Mouse (Mus musculus) cerebral cortex, adult 2 months (tissue): ENCODE data around the gene Asb12.

Experiments used
- WGBS: fragments of 180-500 bp; shearing (Covaris S2); methylation state at CpG from one replicate; pipeline ENCODE4 v1.1.7; 2018; 5-methylcytosine and 5-hydroxymethylcytosine counted together

Gene Asb12

DNA sequence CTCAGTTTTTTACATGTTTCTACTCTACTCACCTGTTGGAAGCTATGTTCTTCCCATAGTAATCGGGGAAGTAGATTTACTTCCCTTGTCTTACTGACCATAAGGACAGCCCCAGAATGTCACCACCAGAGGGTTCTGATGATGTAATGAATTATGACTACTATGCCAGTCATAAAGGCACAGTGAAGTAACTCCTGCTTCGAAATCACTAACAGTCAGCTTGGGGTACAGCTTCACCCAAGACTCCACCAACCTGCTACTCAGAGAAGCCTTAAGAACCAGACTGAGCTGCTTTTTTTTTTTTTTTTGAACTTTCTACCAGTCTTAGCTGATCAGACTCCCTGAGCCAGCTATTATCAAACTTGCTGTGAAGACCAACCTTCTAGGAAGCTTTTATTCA, at the start of gene Asb12, which contains the start of gene Pfn5:
Asb12 (minus strand) TSS at position 101 of the 400 bp plus-strand sequence.
Pfn5 (plus strand) TSS at position 218 of the 400 bp plus-strand sequence.
- WGBS, result 95% methylated on average over 2 of the region's 2 CpGs

DNA sequence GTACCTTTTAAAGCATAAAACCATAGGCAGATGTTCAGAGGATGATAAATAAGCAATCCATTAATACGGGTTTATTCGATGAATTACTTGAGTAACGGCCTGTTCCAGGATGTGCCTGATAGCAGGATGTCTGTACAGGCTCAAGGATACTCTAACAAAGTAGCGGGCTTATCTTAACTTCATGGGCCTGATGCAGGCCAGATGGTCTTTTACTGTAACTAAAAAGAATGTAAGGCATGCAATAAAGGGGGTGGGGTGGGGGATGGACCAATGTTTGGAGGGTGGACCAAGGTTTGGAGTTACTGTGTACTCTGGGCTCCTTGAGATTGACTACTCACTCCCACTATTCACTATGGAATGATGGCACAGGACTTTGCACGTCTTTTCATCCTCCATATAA, 42.8 kb upstream of the Asb12 start:
- 91% methylated on average over 5 of the region's 5 CpGs for WGBS

DNA sequence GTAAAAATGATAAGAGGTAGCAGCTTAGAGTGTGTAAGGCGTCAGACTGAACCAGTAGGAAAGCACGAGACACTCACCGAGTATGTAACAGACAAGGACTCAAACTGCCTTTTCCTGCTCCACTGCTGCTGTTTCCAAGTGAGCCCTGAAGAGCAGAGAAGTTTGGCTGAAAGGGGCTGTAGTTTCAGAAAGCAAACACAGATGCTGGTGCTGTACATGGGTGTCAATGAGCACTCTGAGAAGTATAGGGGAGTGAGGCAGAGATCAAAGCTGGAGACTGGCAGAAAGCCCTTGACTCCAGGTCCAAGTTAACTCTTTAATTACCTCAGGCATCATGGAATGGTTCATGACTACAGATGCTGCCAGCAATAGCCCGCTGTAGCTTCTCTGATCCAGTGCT, 3.5 kb downstream of the Asb12 start:
- 81% methylated on average over 4 of the region's 4 CpGs for WGBS

DNA sequence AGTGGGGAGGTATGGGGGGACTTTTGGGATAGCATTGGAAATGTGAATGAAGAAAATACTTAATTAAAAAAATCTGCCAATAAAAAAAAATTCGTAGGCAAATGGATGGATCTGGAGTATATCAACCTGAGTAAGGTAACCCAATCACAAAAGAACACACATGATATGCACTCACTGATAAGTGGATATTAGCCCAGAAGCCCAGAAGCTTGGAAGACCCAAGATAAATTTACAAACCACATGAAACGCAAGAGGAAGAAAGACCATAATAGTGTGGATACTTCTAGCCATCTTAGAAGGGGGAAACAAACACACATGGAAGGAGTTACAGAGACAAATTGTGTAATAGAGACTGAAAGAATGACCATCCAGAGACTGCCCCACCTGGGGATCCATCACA, 22.3 kb downstream of the Asb12 start:
- 100% methylated on average over 2 of the region's 2 CpGs for WGBS

DNA sequence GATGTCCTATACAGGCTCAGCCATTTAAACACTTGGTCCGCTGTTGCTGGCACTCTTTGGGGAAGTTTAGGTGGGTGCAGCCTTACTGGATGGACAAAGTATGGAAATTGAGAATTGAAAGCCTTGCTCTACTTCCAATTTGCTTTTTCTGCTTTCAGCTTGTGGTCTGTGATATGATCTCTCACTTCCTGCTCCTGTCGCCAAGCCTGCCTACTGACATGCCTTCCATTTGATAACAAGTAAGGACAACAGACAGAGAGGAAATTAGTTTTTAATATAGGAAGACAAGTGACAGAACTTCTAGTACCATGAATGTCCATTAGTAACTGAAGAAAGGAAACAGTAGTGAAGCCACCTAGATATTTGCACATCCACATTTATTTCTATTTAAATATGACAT, 32.6 kb downstream of the Asb12 start:
- WGBS, result 80% methylated on average over 2 of the region's 2 CpGs

DNA sequence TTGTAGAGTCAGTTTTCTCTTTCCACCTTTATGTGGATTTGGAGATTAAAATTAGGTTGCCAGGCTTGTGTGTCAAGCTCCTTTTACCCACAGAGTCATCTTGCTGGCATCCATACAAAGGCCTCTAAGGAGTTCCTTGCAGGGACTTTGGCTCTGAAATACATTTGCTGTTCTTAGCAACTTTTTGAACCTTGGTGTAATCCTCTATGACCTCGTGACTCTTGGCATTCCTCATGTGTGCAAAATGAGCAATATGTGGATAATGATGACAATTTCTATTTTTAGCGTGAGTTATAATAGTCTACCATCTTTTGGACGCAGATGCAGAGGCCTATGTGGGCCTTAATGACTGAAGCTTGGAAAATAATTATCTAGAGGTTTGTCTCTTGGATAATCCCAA, 100.6 kb downstream of the Asb12 start:
- WGBS, result 56% methylated on average over 3 of the region's 3 CpGs

DNA sequence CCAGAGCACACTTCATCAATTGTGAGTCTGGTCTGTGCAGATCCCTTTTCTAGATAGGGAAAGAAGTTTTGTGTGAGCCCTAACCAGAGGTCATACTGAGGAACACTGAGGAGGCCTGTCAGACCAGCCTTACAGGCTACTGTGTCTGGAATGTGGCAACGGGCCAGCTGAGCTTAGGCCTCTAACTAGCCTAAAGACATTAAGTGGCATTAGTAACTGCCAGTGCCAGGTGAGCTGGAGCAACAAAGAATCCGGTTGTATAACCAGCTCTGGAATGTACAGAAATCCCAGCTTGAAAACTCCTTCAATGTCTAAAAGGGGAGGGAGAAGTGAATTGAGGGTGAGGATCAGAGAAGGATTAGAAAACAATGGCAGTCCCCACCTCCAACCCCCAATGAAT, 111.9 kb downstream of the Asb12 start:
- WGBS, result 73% methylated on average over 2 of the region's 2 CpGs

DNA sequence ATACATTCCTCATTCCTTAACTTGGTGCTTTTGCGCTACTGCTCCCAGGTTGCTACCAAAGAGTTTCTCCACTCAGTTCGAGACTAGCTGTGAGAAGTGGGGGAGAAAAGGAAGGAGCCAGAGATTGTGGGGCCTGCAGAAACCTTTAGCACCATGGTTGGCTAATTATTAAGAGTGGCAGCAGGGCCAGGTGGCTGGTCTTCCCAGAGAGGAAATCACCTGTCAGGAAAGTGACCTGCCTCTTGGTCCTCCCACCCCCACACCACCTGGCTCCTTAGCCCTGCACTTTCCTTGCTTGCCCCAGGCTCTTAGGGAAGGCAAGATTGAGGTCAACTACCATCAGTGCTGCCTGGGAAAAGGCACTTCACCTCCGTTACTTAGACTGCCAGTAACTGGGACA, 112.6 kb downstream of the Asb12 start:
- WGBS, result 30% methylated on average over 3 of the region's 3 CpGs

DNA sequence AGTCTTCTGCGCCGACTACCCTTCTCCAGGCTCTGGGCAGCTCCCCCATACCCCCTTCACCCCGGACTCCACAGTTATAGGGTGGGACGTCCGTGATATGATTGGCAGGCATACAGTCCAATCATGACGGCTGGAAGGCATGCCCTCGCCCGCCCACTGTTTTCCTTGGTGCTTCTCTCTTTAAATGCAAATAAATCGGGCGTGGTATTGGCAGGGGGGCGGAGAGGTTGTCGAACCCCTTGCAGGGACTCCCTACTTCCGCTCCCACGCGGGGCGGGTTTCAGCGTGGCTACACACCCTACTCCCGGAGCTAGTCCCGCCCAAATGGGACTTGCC, 113.0 kb downstream of the Asb12 start, which contains the start of gene Amer1:
Amer1 (minus strand) TSS at position 97 of the 336 bp plus-strand sequence.
- WGBS, result 5% methylated on average over 19 of the region's 19 CpGs

DNA sequence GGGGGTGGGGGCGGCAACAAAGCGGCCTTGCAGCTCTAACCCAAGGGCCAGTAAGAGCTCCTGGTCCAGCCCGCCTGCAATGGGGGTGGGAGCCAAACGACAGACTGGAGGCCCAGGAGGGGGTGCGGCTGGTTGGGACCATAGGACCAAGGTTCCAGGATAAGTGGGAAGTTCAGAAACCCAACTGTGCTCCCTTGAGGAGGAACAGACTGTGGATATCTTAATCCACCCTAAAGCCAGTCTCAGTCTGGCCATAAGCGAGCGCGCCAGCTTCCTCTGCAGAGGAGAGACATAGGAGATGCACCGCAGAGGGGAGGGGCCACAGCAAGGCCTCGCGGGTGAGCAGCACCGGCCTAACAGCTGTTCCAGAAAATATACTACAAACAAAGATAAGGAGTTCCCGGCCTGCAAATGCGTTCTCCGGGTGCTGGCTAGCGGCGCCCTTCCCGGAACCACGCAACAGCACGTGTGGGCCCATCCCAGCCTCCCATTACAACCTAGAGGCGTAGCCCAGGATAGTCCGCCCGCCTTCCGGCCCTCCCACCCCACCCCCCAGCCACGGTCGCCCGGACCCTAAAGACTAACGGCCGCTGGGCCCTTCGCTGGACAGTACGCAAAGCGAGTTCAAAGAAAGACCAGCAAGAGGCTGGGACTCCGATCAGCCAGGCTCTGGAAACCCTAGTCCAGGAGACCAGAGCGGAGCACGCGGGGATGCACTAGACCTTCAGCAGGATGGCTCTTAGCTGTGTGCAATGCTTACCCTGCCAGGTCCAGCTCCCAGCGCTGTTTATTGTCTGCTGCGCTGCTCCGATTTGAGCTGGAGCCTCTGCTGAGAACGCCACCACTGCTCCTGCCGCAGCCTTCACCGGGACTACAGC, 113.7 kb downstream of the Asb12 start:
- WGBS, result 8% methylated on average over 40 of the region's 42 CpGs

DNA sequence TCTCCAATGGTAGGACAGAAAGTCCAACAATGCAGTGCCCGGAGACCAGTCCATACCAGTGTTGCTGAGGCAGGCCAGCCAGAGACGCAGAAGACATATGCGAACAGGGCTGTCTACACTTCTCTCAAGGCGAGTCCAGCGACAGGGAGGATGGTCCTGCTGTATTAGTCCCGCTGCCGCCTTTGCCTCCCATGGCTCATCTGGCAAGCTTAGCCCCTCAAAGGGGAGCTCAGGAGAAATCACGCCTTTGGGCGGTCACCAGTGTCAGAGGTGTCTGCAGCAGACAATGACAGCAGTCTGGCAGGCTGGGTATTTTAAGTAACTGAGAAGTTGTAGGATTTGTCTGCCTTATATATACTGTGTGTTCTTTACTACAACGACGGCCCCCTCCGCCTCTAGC, 114.4 kb downstream of the Asb12 start:
- WGBS, result 22% methylated on average over 12 of the region's 12 CpGs

DNA sequence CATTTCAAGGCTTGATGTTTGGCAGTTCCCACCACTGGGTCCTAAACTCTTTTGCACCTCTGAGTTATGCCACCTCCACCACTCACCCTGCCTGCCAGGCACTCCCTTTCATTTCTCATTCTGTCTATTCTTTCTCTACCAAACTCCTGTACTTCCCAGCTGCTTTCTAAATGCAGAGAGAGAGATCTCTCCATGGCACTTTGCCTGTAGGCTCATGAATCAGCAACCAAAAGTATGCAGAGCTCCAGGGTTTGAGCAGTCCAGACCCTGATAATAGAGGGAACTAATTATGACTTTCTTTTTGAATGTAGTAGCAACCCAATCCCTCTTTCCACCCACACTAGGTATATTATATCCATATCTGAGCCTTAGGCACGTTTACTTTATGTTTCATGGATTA, 115.5 kb downstream of the Asb12 start:
- WGBS, result 28% methylated on average over 1 of the region's 1 CpGs

DNA sequence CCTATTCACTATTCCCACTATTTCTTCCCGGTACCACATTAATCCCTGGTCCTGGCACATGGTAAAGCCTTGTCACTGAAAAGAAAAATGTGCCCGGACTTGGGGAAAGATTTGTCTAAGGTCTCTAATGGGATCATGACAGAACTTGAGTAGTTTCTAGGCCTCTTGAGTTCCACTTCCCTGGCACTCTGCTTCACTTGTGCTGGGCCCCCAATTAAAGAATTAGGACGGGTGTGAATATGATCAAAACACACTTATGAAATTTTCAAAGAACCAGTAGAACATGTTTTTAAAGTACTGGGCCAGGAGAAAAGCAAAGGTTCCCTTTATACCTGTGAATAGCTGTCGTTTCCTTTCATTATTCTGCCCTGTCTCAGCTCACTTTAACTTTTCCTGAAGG, 119.3 kb downstream of the Asb12 start:
- WGBS, result 79% methylated on average over 4 of the region's 4 CpGs

DNA sequence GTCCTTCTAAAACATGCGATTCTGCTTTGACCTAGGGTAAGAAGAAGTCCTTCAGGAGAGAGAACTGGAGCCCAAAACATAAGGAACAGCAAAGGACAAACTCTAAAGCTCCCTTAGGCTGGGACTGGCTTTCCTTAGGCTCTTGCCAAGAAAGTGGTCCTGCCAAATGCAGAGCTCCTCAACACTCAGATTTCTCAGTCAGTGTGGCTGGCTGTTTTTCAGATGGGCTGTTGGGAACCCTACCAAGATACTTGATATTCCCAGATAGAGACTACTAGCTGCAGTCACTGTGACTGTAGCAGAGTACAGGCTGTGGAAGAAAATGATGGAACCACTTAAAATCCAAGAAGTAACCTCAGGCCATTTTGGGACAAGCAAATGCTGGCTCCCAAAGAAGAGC, 120.6 kb downstream of the Asb12 start:
- 83% methylated on average over 1 of the region's 1 CpGs for WGBS
